Mouse (Mus musculus) MEL (cell line): ENCODE data around the gene Sox5.

ENCODE experiments used
- CTCF ChIP-seq, 3 experiments: IDR thresholded peaks in 2 of 3; conservative IDR thresholded peaks in 1 of 3; 2 replicates each; pipeline ENCODE4 v1.5.1; 2011 to 2012; ENCODE audit warnings: low read length in 3 of 3, low read depth in 2 of 3, mild to moderate bottlenecking in 2 of 3, improper control_type of control experiment in 1 of 3, inconsistent platforms in 1 of 3, mixed read lengths in 1 of 3, moderate library complexity in 1 of 3; ENCODE audit not compliant: control insufficient read depth in 1 of 3, insufficient read depth in 1 of 3, poor library complexity in 1 of 3, severe bottlenecking in 1 of 3
- GATA1 ChIP-seq: IDR thresholded peaks from 2 replicates; pipeline ENCODE4 v1.6.1; 2011; ENCODE audit warnings: low read depth, low read length, improper control_type of control experiment
- JUND ChIP-seq: IDR thresholded peaks from 2 replicates; pipeline ENCODE4 v1.6.1; 2011; ENCODE audit warnings: low read depth, mild to moderate bottlenecking, improper control_type of control experiment, low read length
- MAZ ChIP-seq: IDR thresholded peaks from 2 replicates; pipeline ENCODE4 v1.6.1; 2012; ENCODE audit warnings: low read depth, mild to moderate bottlenecking, inconsistent platforms, low read length, improper control_type of control experiment
- POLR2A ChIP-seq, 2 experiments: IDR thresholded peaks; 2 replicates each; pipeline ENCODE4 v1.6.1; 2011 to 2012; ENCODE audit warnings: low read length in 2 of 2, mild to moderate bottlenecking in 2 of 2, control low read depth in 1 of 2, improper control_type of control experiment in 1 of 2, low read depth in 1 of 2, moderate library complexity in 1 of 2; ENCODE audit not compliant: control insufficient read depth in 1 of 2, insufficient read depth in 1 of 2, poor library complexity in 1 of 2
- RAD21 ChIP-seq: IDR thresholded peaks from 2 replicates; pipeline ENCODE4 v1.6.1; 2011; ENCODE audit warnings: mild to moderate bottlenecking, low read depth, low read length, improper control_type of control experiment
- TBP ChIP-seq: IDR thresholded peaks from 2 replicates; pipeline ENCODE4 v1.8.0; 2011; ENCODE audit warnings: low read depth, low read length, improper control_type of control experiment
- USF1 ChIP-seq: IDR thresholded peaks from 2 replicates; pipeline ENCODE4 v1.6.1; 2014; ENCODE audit warnings: low read depth, mild to moderate bottlenecking, inconsistent platforms, low read length, improper control_type of control experiment, moderate library complexity
- ZNF384 ChIP-seq: IDR thresholded peaks from 2 replicates; pipeline ENCODE4 v1.6.1; 2012; ENCODE audit warnings: low read depth, mild to moderate bottlenecking, inconsistent platforms, low read length, improper control_type of control experiment

DNA sequence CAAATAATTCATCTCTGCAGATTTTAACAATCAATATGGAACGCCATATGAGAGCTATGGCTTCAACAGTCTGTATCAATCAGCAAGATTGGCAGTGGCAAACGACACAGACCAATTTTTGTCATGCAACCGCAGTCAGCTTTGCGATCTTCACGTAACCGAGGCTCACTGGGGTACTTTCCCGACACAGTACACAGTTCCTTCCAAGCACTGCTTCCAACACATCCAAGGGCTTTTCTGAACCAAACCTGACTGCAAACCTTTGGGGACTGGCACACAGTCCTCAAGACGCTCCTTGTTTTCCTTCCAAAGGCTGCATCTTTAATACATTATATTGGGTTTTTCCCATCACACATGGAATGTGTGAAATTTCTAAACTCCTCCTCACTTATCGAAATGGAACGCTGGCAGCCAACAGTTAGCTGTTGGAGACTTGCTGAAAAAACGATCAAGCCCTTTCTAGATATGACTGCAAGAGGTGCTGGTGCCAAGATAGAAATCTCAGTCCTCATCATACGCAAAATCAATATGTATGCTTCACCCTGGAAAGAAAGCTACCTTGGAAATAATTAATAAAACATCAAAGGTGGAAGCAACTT is 474.1 kb downstream of the Sox5 start:
- TF ChIP-seq POLR2A (IDR thresholded peaks at IDR 0.05; ENCODE audit: control insufficient read depth in 1 of 2, insufficient read depth in 1 of 2, low read depth in 1 of 2, low read length in 2 of 2, poor library complexity in 1 of 2): no peak
- no peak for TF ChIP-seq MAZ
- TF ChIP-seq TBP: no peak
- TF ChIP-seq CTCF (IDR thresholded peaks at IDR 0.05 in 2 of 3, conservative IDR thresholded peaks at IDR 0.05 in 1 of 3; ENCODE audit: control insufficient read depth in 1 of 3, insufficient read depth in 1 of 3, low read depth in 2 of 3, low read length in 3 of 3, poor library complexity in 1 of 3, severe bottlenecking in 1 of 3): no peak
- no peak for TF ChIP-seq ZNF384
- TF ChIP-seq RAD21: no peak
- TF ChIP-seq JUND: no peak
- no peak for TF ChIP-seq USF1
- no peak for TF ChIP-seq GATA1
